In genomic region chr2:3575140-3575539, GRCm38 (mm10) we compare ENCODE assay signal across 27 mouse cellular contexts. TPM values are rescaled to one million over a fixed set of nuclear protein-coding genes. Genes with fewer than 3 reads are reported as not detected.
DNase-seq lines count a peak whose midpoint lies in the region; ATAC-seq lines count a peak whose summit lies in the region.
"Had no signal": no experiment of that assay in that cellular context is flagged by ENCODE, and none has a peak within 500 bp of the region (broad histone marks: within the 10 kb centered on the region; RNA-seq: fewer than 3 reads in every experiment).

No protein-coding gene starts in this region.

- H3K4me1 ChIP-seq in forebrain, embryonic 14.5 days (ENCODE audit: control insufficient read depth, insufficient read depth, low read length), result no peaks in the 10 kb centered on the region
- H3K4me1 ChIP-seq in forebrain, embryonic 13.5 days, result no peaks in the 10 kb centered on the region
- H3K4me1 ChIP-seq: embryonic facial prominence, embryonic 12.5 days; embryonic facial prominence, embryonic 15.5 days; heart, embryonic 12.5 days; heart, embryonic 15.5 days; hindbrain, embryonic 10.5 days; hindbrain, embryonic 13.5 days had no signal

- 0 out of 2 replicates have a peak, but pooled peaks have one; percentile 48 for ATAC-seq in forebrain, embryonic 14.5 days
- ATAC-seq in forebrain, embryonic 13.5 days, result no peak
- ATAC-seq: hindbrain, embryonic 16.5 days; Patski had no signal

- no peak overlapping the region for H3K4me2 ChIP-seq in forebrain, embryonic 14.5 days (ENCODE audit: low read length)
- no peak overlapping the region for H3K4me2 ChIP-seq in forebrain, embryonic 13.5 days
- H3K4me2 ChIP-seq: embryonic facial prominence, embryonic 12.5 days; embryonic facial prominence, embryonic 15.5 days; heart, embryonic 12.5 days; heart, embryonic 15.5 days; hindbrain, embryonic 13.5 days had no signal

- H3K27ac ChIP-seq in forebrain, embryonic 14.5 days (ENCODE audit: low read depth, low read length), result no peak overlapping the region
- H3K27ac ChIP-seq in forebrain, embryonic 13.5 days, result no peak overlapping the region
- H3K27ac ChIP-seq: embryonic facial prominence, embryonic 12.5 days; embryonic facial prominence, embryonic 15.5 days; heart, embryonic 15.5 days; hindbrain, embryonic 10.5 days; hindbrain, embryonic 13.5 days had no signal

- no peaks in the 10 kb centered on the region for H3K27me3 ChIP-seq in forebrain, embryonic 14.5 days (replicated peaks; ENCODE audit: control insufficient read depth, insufficient read depth, low read length)
- H3K27me3 ChIP-seq in forebrain, embryonic 13.5 days, result no peaks in the 10 kb centered on the region
- H3K27me3 ChIP-seq: CH12.LX; embryonic facial prominence, embryonic 12.5 days; embryonic facial prominence, embryonic 15.5 days; heart, embryonic 12.5 days; heart, embryonic 15.5 days; hindbrain, embryonic 13.5 days; Patski had no signal

- no peaks in the 10 kb centered on the region for H3K36me3 ChIP-seq in forebrain, embryonic 14.5 days (ENCODE audit: control insufficient read depth, insufficient read depth, low read length)
- H3K36me3 ChIP-seq in forebrain, embryonic 13.5 days (ENCODE audit: poor library complexity, severe bottlenecking), result no peaks in the 10 kb centered on the region
- H3K36me3 ChIP-seq: embryonic facial prominence, embryonic 12.5 days; embryonic facial prominence, embryonic 15.5 days; G1E; heart, embryonic 12.5 days; heart, embryonic 15.5 days; hindbrain, embryonic 10.5 days; hindbrain, embryonic 13.5 days had no signal

- H3K9ac ChIP-seq in forebrain, embryonic 14.5 days (ENCODE audit: low read length), result no peak overlapping the region
- H3K9ac ChIP-seq in forebrain, embryonic 13.5 days, result no peak overlapping the region
- H3K9ac ChIP-seq: embryonic facial prominence, embryonic 12.5 days; embryonic facial prominence, embryonic 15.5 days; heart, embryonic 12.5 days; heart, embryonic 15.5 days; hindbrain, embryonic 13.5 days had no signal

- DNase-seq in forebrain, embryonic 14.5 days (ENCODE audit: low spot score), result peak; percentile 54
- DNase-seq in layer of hippocampus, adult 9-11 months, result peak; percentile 10
- no peak for DNase-seq in layer of hippocampus, adult 11-12 months (ENCODE audit: low spot score)
- DNase-seq in brain, adult 2 months (ENCODE audit: low read depth, low spot score), result peak; percentile 43
- DNase-seq in telencephalon, adult 2 months (ENCODE audit: low read depth, low spot score), result peak; percentile 5
- no peak for DNase-seq in left cerebral cortex, postnatal 36 days (ENCODE audit: low spot score in 2 of 2)
- DNase-seq: adrenal gland, postnatal 10 days; adrenal gland, postnatal 36 days; B cell, adult 2 months; cerebellum, adult 11-12 months; cerebellum, adult 8-10 months; cerebellum, postnatal 25 days; gastrocnemius, postnatal 25 days; heart, adult 18-20 months; heart, postnatal 10 days; heart, postnatal 36 days had no signal

- H3K9me3 ChIP-seq in forebrain, embryonic 14.5 days (replicated peaks; ENCODE audit: control insufficient read depth, low read length), result no peaks in the 10 kb centered on the region
- no peaks in the 10 kb centered on the region for H3K9me3 ChIP-seq in forebrain, embryonic 13.5 days (replicated peaks)
- H3K9me3 ChIP-seq: embryonic facial prominence, embryonic 12.5 days; embryonic facial prominence, embryonic 15.5 days; G1E; heart, embryonic 12.5 days; heart, embryonic 15.5 days; hindbrain, embryonic 10.5 days; hindbrain, embryonic 13.5 days had no signal

- 70% methylated on average over 1 of the region's 1 CpGs for WGBS in forebrain, embryonic 14.5 days
- 65% methylated on average over 1 of the region's 1 CpGs for WGBS in forebrain, embryonic 13.5 days

- no peak overlapping the region for H3K4me3 ChIP-seq in forebrain, embryonic 14.5 days (ENCODE audit: low read depth, low read length)
- no peak overlapping the region for H3K4me3 ChIP-seq in forebrain, embryonic 13.5 days
- H3K4me3 ChIP-seq: embryonic facial prominence, embryonic 12.5 days; embryonic facial prominence, embryonic 15.5 days; heart, embryonic 12.5 days; heart, embryonic 15.5 days; hindbrain, embryonic 10.5 days; hindbrain, embryonic 13.5 days had no signal

- intact Hi-C loops in left cerebral cortex, postnatal 36 days (cut with DNase I), result no loop called here

RNA-seq across cellular contexts. Expression of gene Fam107b, which starts 4.9 kb away (rescaled TPM):
- polyA plus RNA-seq in forebrain, embryonic 14.5 days (2014; fragmentation: Nextera tagmentation; extraction: Ambion mirVana), result 75.4 and 77.3 TPM in 2 replicates
- 43.5 and 45.2 TPM in 2 replicates for polyA plus RNA-seq in forebrain, embryonic 13.5 days (2015; fragmentation: Nextera tagmentation; extraction: Ambion mirVana)
- 10 to 100 TPM in 1 of 2 experiments, 1 to 10 TPM in 1; 6.4 to 11.9 TPM for total RNA-seq in left cerebral cortex, postnatal 36 days (2021)

Comparison
In these comparisons a context has a peak if more than half of its experiments do, and no peak if none do; other contexts are left out.
1. DNase-seq: peak in forebrain, embryonic 14.5 days (single experiment), layer of hippocampus, adult 9-11 months (single experiment), brain, adult 2 months (single experiment) and telencephalon, adult 2 months (single experiment); none in layer of hippocampus, adult 11-12 months (single experiment) and left cerebral cortex, postnatal 36 days (0 of 2).